7 mouse cellular contexts compared by ENCODE assay signal in genomic region chr7:65643861-65644421, GRCm38 (mm10). TPM values are rescaled to one million over a fixed set of nuclear protein-coding genes. Genes with fewer than 3 reads are reported as not detected.
DNase-seq lines count a peak whose midpoint lies in the region; ATAC-seq and TF ChIP-seq lines count a peak whose summit lies in the region.

No protein-coding gene starts in this region.

- WGBS in heart, embryonic 12.5 days: 34% methylated on average over 6 of the region's 6 CpGs
- WGBS in liver, embryonic 13.5 days (ENCODE audit: insufficient replicate concordance): 46% methylated on average over 6 of the region's 6 CpGs
- 39% methylated on average over 6 of the region's 6 CpGs for WGBS in neural tube, embryonic 15.5 days

- no peak for TF ChIP-seq POLR2A in testis, adult 2 months (IDR thresholded peaks at IDR 0.05; ENCODE audit: control insufficient read depth, low read depth, low read length)

- peaks cover 4% of the 10 kb centered on the region for H3K4me1 ChIP-seq in testis, adult 2 months (ENCODE audit: control insufficient read depth, insufficient read depth, low read length)
- H3K4me1 ChIP-seq in heart, embryonic 12.5 days (replicated peaks): peaks cover 23% of the 10 kb centered on the region
- H3K4me1 ChIP-seq in liver, embryonic 13.5 days (replicated peaks): peaks cover 70% of the 10 kb centered on the region
- peaks cover 16% of the 10 kb centered on the region for H3K4me1 ChIP-seq in neural tube, embryonic 15.5 days

- peak overlapping the region; percentile 24 for H3K4me3 ChIP-seq in testis, adult 2 months (ENCODE audit: control insufficient read depth, low read depth, low read length)
- peak overlapping the region; percentile 85 for H3K4me3 ChIP-seq in heart, embryonic 12.5 days
- H3K4me3 ChIP-seq in liver, embryonic 13.5 days (replicated peaks): peak overlapping the region; percentile 83
- H3K4me3 ChIP-seq in neural tube, embryonic 15.5 days (replicated peaks): peak overlapping the region; percentile 64

- H3K9me3 ChIP-seq in heart, embryonic 12.5 days (replicated peaks): no peaks in the 10 kb centered on the region
- H3K9me3 ChIP-seq in liver, embryonic 13.5 days (replicated peaks): no peaks in the 10 kb centered on the region
- H3K9me3 ChIP-seq in neural tube, embryonic 15.5 days (replicated peaks): no peaks in the 10 kb centered on the region

- no peaks in the 10 kb centered on the region for H3K27me3 ChIP-seq in testis, adult 2 months (ENCODE audit: control insufficient read depth, insufficient read depth, low read length)
- H3K27me3 ChIP-seq in heart, embryonic 12.5 days (replicated peaks): peaks cover 13% of the 10 kb centered on the region; the same call in 1 of the 2 replicates
- H3K27me3 ChIP-seq in liver, embryonic 13.5 days: 0 out of 2 replicates have a peak, but pooled peaks cover 2% of the 10 kb centered on the region
- H3K27me3 ChIP-seq in neural tube, embryonic 15.5 days (replicated peaks): no peaks in the 10 kb centered on the region; the same call in 1 of the 2 replicates

- TF ChIP-seq CTCF in testis, adult 2 months (IDR thresholded peaks at IDR 0.05; ENCODE audit: control insufficient read depth, insufficient read depth, insufficient replicate concordance, low read depth, low read length): no peak

- no peak overlapping the region for H3K9ac ChIP-seq in heart, embryonic 12.5 days
- peak overlapping the region; percentile 53 for H3K9ac ChIP-seq in liver, embryonic 13.5 days
- no peak overlapping the region for H3K9ac ChIP-seq in neural tube, embryonic 15.5 days (replicated peaks)

- H3K36me3 ChIP-seq in testis, adult 2 months (ENCODE audit: control insufficient read depth, insufficient read depth, low read length): no peaks in the 10 kb centered on the region
- peaks cover 20% of the 10 kb centered on the region for H3K36me3 ChIP-seq in heart, embryonic 12.5 days
- peaks cover 21% of the 10 kb centered on the region for H3K36me3 ChIP-seq in liver, embryonic 13.5 days
- H3K36me3 ChIP-seq in neural tube, embryonic 15.5 days: peaks cover 16% of the 10 kb centered on the region

- H3K4me2 ChIP-seq in heart, embryonic 12.5 days: peak overlapping the region; percentile 89
- H3K4me2 ChIP-seq in liver, embryonic 13.5 days: peak overlapping the region; percentile 94
- peak overlapping the region; percentile 74 for H3K4me2 ChIP-seq in neural tube, embryonic 15.5 days

- H3K27ac ChIP-seq in testis, adult 2 months (ENCODE audit: control insufficient read depth, insufficient read depth, low read depth, low read length): no peak overlapping the region
- H3K27ac ChIP-seq in heart, embryonic 12.5 days (ENCODE audit: poor library complexity, severe bottlenecking): no peak overlapping the region
- peak overlapping the region; percentile 63 for H3K27ac ChIP-seq in liver, embryonic 13.5 days
- H3K27ac ChIP-seq in neural tube, embryonic 15.5 days (replicated peaks): peak overlapping the region; percentile 10; the same call in 1 of the 2 replicates

- no peak for DNase-seq in testis, postnatal 10 days (ENCODE audit: low spot score)
- no peak for DNase-seq in liver, embryonic 13.5 days
- no peak for DNase-seq in Muller cell, postnatal 12 days (ENCODE audit: inconsistent ontology term)
- no peak for DNase-seq in natural killer cell, adult 2 months (ENCODE audit: low spot score in 2 of 2)

- ATAC-seq in heart, embryonic 12.5 days (ENCODE audit: insufficient number of reproducible peaks, low FRiP score): no peak
- no peak for ATAC-seq in liver, embryonic 13.5 days (ENCODE audit: low read depth)
- peak; percentile 9; the same call in 1 of the 2 replicates for ATAC-seq in neural tube, embryonic 15.5 days (ENCODE audit: low FRiP score)

RNA-seq across cellular contexts. Expression of gene Tarsl2, which starts 0.8 kb away (rescaled TPM):
- 4.3 and 5.0 TPM in 2 replicates for polyA plus RNA-seq in testis, adult 2 months (2012; rRNA removed)
- 22.1 and 23.5 TPM in 2 replicates for polyA plus RNA-seq in heart, embryonic 12.5 days (2016; fragmentation: Nextera tagmentation; extraction: Ambion mirVana)
- polyA plus RNA-seq in liver, embryonic 13.5 days (2015; fragmentation: Nextera tagmentation; extraction: Ambion mirVana): 18.4 and 21.6 TPM in 2 replicates
- polyA plus RNA-seq in neural tube, embryonic 15.5 days (2015; fragmentation: Nextera tagmentation; extraction: Ambion mirVana): 20.5 and 22.3 TPM in 2 replicates

RNA-seq across cellular contexts. Expression of gene Tm2d3, which starts 47.0 kb away (rescaled TPM):
- 39.6 and 45.8 TPM in 2 replicates for polyA plus RNA-seq in testis, adult 2 months (2012; rRNA removed)
- polyA plus RNA-seq in heart, embryonic 12.5 days (2016; fragmentation: Nextera tagmentation; extraction: Ambion mirVana): 39.2 and 39.3 TPM in 2 replicates
- polyA plus RNA-seq in liver, embryonic 13.5 days (2015; fragmentation: Nextera tagmentation; extraction: Ambion mirVana): 32.6 and 35.2 TPM in 2 replicates
- polyA plus RNA-seq in neural tube, embryonic 15.5 days (2015; fragmentation: Nextera tagmentation; extraction: Ambion mirVana): 80.8 and 90.8 TPM in 2 replicates

Comparison
In these comparisons a context has a peak if more than half of its experiments do, and no peak if none do; other contexts are left out.
1. H3K27ac ChIP-seq: peak in liver, embryonic 13.5 days (single experiment) and neural tube, embryonic 15.5 days (single experiment); none in testis, adult 2 months (single experiment) and heart, embryonic 12.5 days (single experiment).
2. H3K4me3 ChIP-seq: peak in every context shown above with its lines; median percentile 85 in heart, embryonic 12.5 days; 83 in liver, embryonic 13.5 days; 64 in neural tube, embryonic 15.5 days; 24 in testis, adult 2 months.
3. Peak in every context shown above with its lines, with median percentiles within 50 percentile points of each other: H3K4me2 ChIP-seq.